Mouse (Mus musculus): Measurements from ENCODE around the gene Tmem191c. TPM values are rescaled to one million over a fixed set of nuclear protein-coding genes. Genes with fewer than 3 reads are reported as not detected.

The Tmem191c gene
- polyA plus RNA-seq, 1 experiment from 2014 or later = 4.5 TPM

GRCm38 (mm10) chr16:17324745-17325144 is 48.9 kb downstream of the Tmem191c start:
- no peak overlapping the region for H3K4me2 ChIP-seq (ENCODE audit: low read depth, severe bottlenecking)
- no peak for ATAC-seq (ENCODE audit: insufficient number of reproducible peaks, low FRiP score, low TSS enrichment, low read depth)
- H3K36me3 ChIP-seq (ENCODE audit: control insufficient read depth, insufficient read depth, low read length) = peaks cover 3% of the 10 kb centered on the region; the same call in 1 of the 2 replicates
- no peak for DNase-seq (ENCODE audit: low spot score)
- 91% methylated on average over 5 of the region's 5 CpGs for WGBS
- no peak overlapping the region for H3K27ac ChIP-seq (replicated peaks; ENCODE audit: low read depth, low read length)
- no peaks in the 10 kb centered on the region for H3K9me3 ChIP-seq (ENCODE audit: control insufficient read depth, low read length)
- H3K27me3 ChIP-seq (ENCODE audit: control insufficient read depth, insufficient read depth, low read length) = no peaks in the 10 kb centered on the region
- H3K4me1 ChIP-seq (ENCODE audit: control insufficient read depth, insufficient read depth, low read length) = no peaks in the 10 kb centered on the region
- no peak overlapping the region for H3K4me3 ChIP-seq (ENCODE audit: low read depth, low read length)
- no peak overlapping the region for H3K9ac ChIP-seq (ENCODE audit: low read length)

DNA sequence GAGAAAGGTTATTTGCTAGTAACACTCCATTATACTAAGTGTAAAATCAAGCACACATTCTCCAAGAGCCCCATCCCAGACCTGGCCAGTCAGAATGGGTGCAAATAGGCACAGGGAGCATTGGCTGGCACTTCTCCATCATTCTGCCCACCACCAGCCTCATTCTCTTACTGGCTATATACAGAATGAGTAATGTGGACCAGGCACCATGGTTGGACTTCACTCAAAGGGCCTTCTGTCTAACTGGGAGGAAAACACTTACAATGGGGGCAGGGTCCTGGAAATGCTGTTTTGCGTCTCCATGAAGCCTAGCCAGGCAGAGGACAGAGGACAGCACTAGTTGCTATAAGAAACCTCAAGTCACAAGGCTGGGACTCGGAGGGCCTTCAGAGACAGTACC is 50.2 kb downstream of the Tmem191c start:
- Histone ChIP-seq H3K27me3 (ENCODE audit: control insufficient read depth, insufficient read depth, low read length) (no peaks in the 10 kb centered on the region), H3K4me3 (ENCODE audit: low read depth, low read length) (no peak overlapping the region), H3K4me1 (ENCODE audit: control insufficient read depth, insufficient read depth, low read length) (no peaks in the 10 kb centered on the region), H3K36me3 (ENCODE audit: control insufficient read depth, insufficient read depth, low read length) (peaks cover 3% of the 10 kb centered on the region; the same call in 1 of the 2 replicates), H3K9me3 (ENCODE audit: control insufficient read depth, low read length) (no peaks in the 10 kb centered on the region), H3K27ac (replicated peaks; ENCODE audit: low read depth, low read length) (no peak overlapping the region), H3K9ac (ENCODE audit: low read length) (no peak overlapping the region), H3K4me2 (ENCODE audit: low read depth, severe bottlenecking) (no peak overlapping the region)
- ATAC-seq (ENCODE audit: insufficient number of reproducible peaks, low FRiP score, low TSS enrichment, low read depth) (no peak), DNase-seq (ENCODE audit: low spot score) (no peak)
- 88% methylated on average over 2 of the region's 2 CpGs for WGBS

- H3K9me3 ChIP-seq (ENCODE audit: control insufficient read depth, low read length) = no peaks in the 10 kb centered on the region
- H3K4me3 ChIP-seq (ENCODE audit: low read depth, low read length) = no peak overlapping the region
- no peak for DNase-seq (ENCODE audit: low spot score)
- no peak overlapping the region for H3K27ac ChIP-seq (replicated peaks; ENCODE audit: low read depth, low read length)
- H3K27me3 ChIP-seq (ENCODE audit: control insufficient read depth, insufficient read depth, low read length) = no peaks in the 10 kb centered on the region
- no peak overlapping the region for H3K9ac ChIP-seq (ENCODE audit: low read length)
- no peak for ATAC-seq (ENCODE audit: insufficient number of reproducible peaks, low FRiP score, low TSS enrichment, low read depth)
- no peaks in the 10 kb centered on the region for H3K4me1 ChIP-seq (ENCODE audit: control insufficient read depth, insufficient read depth, low read length)
- H3K36me3 ChIP-seq (ENCODE audit: control insufficient read depth, insufficient read depth, low read length) = no peaks in the 10 kb centered on the region; the same call in 1 of the 2 replicates
- WGBS = 85% methylated on average over 1 of the region's 1 CpGs
- H3K4me2 ChIP-seq (ENCODE audit: low read depth, severe bottlenecking) = no peak overlapping the region
Measured at GRCm38 (mm10) chr16:17329848-17330570, 54.1 kb downstream of the Tmem191c start.

GRCm38 (mm10) chr16:17331116-17331515 is 55.2 kb downstream of the Tmem191c start, which contains the start of gene Serpind1:
Gene Serpind1, plus strand, starts transcription at chr16:17331371.
- Histone ChIP-seq H3K9ac (ENCODE audit: low read length) (no peak within 1 kb of the TSS), H3K27ac (replicated peaks; ENCODE audit: low read depth, low read length) (no peak within 1 kb of the TSS), H3K4me1 (ENCODE audit: control insufficient read depth, insufficient read depth, low read length) (no peaks in the 10 kb centered on the region), H3K4me3 (ENCODE audit: low read depth, low read length) (no peak within 1 kb of the TSS), H3K9me3 (ENCODE audit: control insufficient read depth, low read length) (no peaks in the 10 kb centered on the region), H3K27me3 (ENCODE audit: control insufficient read depth, insufficient read depth, low read length) (no peaks in the 10 kb centered on the region), H3K36me3 (ENCODE audit: control insufficient read depth, insufficient read depth, low read length) (no peaks in the 10 kb centered on the region), H3K4me2 (ENCODE audit: low read depth, severe bottlenecking) (no peak within 1 kb of the TSS)
- ATAC-seq (ENCODE audit: insufficient number of reproducible peaks, low FRiP score, low TSS enrichment, low read depth) = no peak
- no peak for DNase-seq (ENCODE audit: low spot score)
- WGBS = 76% methylated on average over 2 of the region's 2 CpGs

DNA sequence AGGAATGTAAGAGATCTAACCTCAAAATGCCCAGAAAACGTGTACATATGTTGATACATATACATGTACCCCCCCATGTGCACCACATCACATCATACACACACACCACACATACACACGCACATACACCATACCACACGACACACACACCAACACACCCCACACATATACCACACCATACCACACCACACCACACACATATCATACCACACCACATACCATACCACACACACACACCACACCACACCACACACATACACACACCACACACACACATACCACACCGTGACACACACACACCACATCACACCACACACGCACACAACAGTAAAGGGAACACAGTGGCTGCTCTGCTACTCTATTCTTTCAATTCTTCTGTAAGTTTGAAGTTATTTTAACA is 56.0 kb downstream of the Tmem191c start:
- WGBS = 90% methylated on average over 5 of the region's 5 CpGs
- Histone ChIP-seq H3K4me1 (ENCODE audit: control insufficient read depth, insufficient read depth, low read length) (no peaks in the 10 kb centered on the region), H3K9ac (ENCODE audit: low read length) (no peak overlapping the region), H3K9me3 (ENCODE audit: control insufficient read depth, low read length) (no peaks in the 10 kb centered on the region), H3K4me2 (ENCODE audit: low read depth, severe bottlenecking) (no peak overlapping the region), H3K27ac (replicated peaks; ENCODE audit: low read depth, low read length) (no peak overlapping the region), H3K4me3 (ENCODE audit: low read depth, low read length) (no peak overlapping the region), H3K36me3 (ENCODE audit: control insufficient read depth, insufficient read depth, low read length) (no peaks in the 10 kb centered on the region), H3K27me3 (ENCODE audit: control insufficient read depth, insufficient read depth, low read length) (no peaks in the 10 kb centered on the region)
- ATAC-seq (ENCODE audit: insufficient number of reproducible peaks, low FRiP score, low TSS enrichment, low read depth) = no peak
- DNase-seq (ENCODE audit: low spot score) = no peak

Other genes with a start within 250 kb of the Tmem191c start
- 99.5 and 109 TPM in 2 replicates for gene Ypel1, start 206.4 kb upstream of the Tmem191c start, polyA plus RNA-seq (2014; fragmentation: Nextera tagmentation; extraction: Ambion mirVana)
- 146 and 150 TPM in 2 replicates for gene Ppil2, start 164.8 kb upstream of the Tmem191c start, polyA plus RNA-seq (2014; fragmentation: Nextera tagmentation; extraction: Ambion mirVana)
- 154 and 174 TPM in 2 replicates for gene 2610318N02Rik, start 150.9 kb upstream of the Tmem191c start, polyA plus RNA-seq (2014; fragmentation: Nextera tagmentation; extraction: Ambion mirVana)
- 62.6 and 65.8 TPM in 2 replicates for gene Sdf2l1, start 143.7 kb upstream of the Tmem191c start, polyA plus RNA-seq (2014; fragmentation: Nextera tagmentation; extraction: Ambion mirVana)
- 3.6 and 4.8 TPM in 2 replicates for gene Ydjc, start 131.5 kb upstream of the Tmem191c start, polyA plus RNA-seq (2014; fragmentation: Nextera tagmentation; extraction: Ambion mirVana)
- gene Ccdc116, start 128.8 kb upstream of the Tmem191c start, polyA plus RNA-seq (2014; fragmentation: Nextera tagmentation; extraction: Ambion mirVana) = 0.40 and 0.58 TPM in 2 replicates
- 430 and 433 TPM in 2 replicates for gene Ube2l3, start 73.4 kb upstream of the Tmem191c start, polyA plus RNA-seq (2014; fragmentation: Nextera tagmentation; extraction: Ambion mirVana)
- 0.37 and 0.44 TPM in 2 replicates for gene Rimbp3, start 67.5 kb upstream of the Tmem191c start, polyA plus RNA-seq (2014; fragmentation: Nextera tagmentation; extraction: Ambion mirVana)
- gene Hic2, start 42.5 kb upstream of the Tmem191c start, polyA plus RNA-seq (2014; fragmentation: Nextera tagmentation; extraction: Ambion mirVana) = 9.8 and 10.6 TPM in 2 replicates
- 0.12 and 0.35 TPM in 2 replicates for gene Serpind1, start 55.3 kb downstream of the Tmem191c start, polyA plus RNA-seq (2014; fragmentation: Nextera tagmentation; extraction: Ambion mirVana)
- 5.9 and 7.0 TPM in 2 replicates for gene Snap29, start 129.9 kb downstream of the Tmem191c start, polyA plus RNA-seq (2014; fragmentation: Nextera tagmentation; extraction: Ambion mirVana)
- gene Pi4ka, start 130.2 kb downstream of the Tmem191c start, polyA plus RNA-seq (2014; fragmentation: Nextera tagmentation; extraction: Ambion mirVana) = 33.2 and 33.6 TPM in 2 replicates
- gene Crkl, start 175.9 kb downstream of the Tmem191c start, polyA plus RNA-seq (2014; fragmentation: Nextera tagmentation; extraction: Ambion mirVana) = 90.4 and 95.2 TPM in 2 replicates
- 0.26 and 0.63 TPM in 2 replicates for gene Aifm3, start 213.5 kb downstream of the Tmem191c start, polyA plus RNA-seq (2014; fragmentation: Nextera tagmentation; extraction: Ambion mirVana)
- 76.1 and 92.9 TPM in 2 replicates for gene Lztr1, start 232.6 kb downstream of the Tmem191c start, polyA plus RNA-seq (2014; fragmentation: Nextera tagmentation; extraction: Ambion mirVana)

All from limb, embryonic 11.5 days (tissue).